Mouse (Mus musculus) midbrain, embryonic 14.5 days (tissue): Measurements from ENCODE around the gene Rnf167. TPM values are rescaled to one million over a fixed set of nuclear protein-coding genes. Genes with fewer than 3 reads are reported as not detected.
A peak's percentile ranks its signal among the peaks of the same experiment; 100 is the strongest.

ENCODE experiments used
- ATAC-seq: fragments of 200-750 bp; cut with Nextera tagmentation; 2 replicates; pipeline ENCODE4 v1.8.0; 2017; ENCODE audit warnings: moderate number of reproducible peaks, moderate library complexity; ENCODE audit not compliant: low FRiP score, low TSS enrichment
- DNase-seq: peaks from one replicate; pipeline ENCODE4 v3.0.0-alpha.2; 2015
- H3K27ac ChIP-seq: fragments of 300-500 bp; sonication (generic); replicated peaks from 2 replicates; pipeline ENCODE4 v1.5.1; 2014; ENCODE audit warnings: mild to moderate bottlenecking, low read depth, low read length, moderate library complexity
- H3K27me3 ChIP-seq: fragments of 300-500 bp; sonication (generic); 2 replicates; pipeline ENCODE4 v1.6.1; 2014; ENCODE audit warnings: low read length, control low read depth, mixed read lengths; ENCODE audit not compliant: control insufficient read depth, insufficient read depth
- H3K36me3 ChIP-seq: fragments of 300-500 bp; sonication (generic); 2 replicates; pipeline ENCODE4 v1.6.1; 2014; ENCODE audit warnings: low read length, control low read depth; ENCODE audit not compliant: control insufficient read depth, insufficient read depth
- H3K4me1 ChIP-seq: fragments of 300-500 bp; sonication (generic); 2 replicates; pipeline ENCODE4 v1.6.1; 2014; ENCODE audit warnings: mild to moderate bottlenecking, antibody characterized with exemption, low read length, control low read depth; ENCODE audit not compliant: control insufficient read depth, insufficient read depth
- H3K4me2 ChIP-seq: fragments of 300-500 bp; sonication (generic); 2 replicates; pipeline ENCODE4 v1.6.1; 2014; ENCODE audit warnings: mild to moderate bottlenecking, low read length, moderate library complexity
- H3K4me3 ChIP-seq: fragments of 300-500 bp; sonication (generic); replicated peaks from 2 replicates; pipeline ENCODE4 v1.5.1; 2014; ENCODE audit warnings: low read depth, low read length
- H3K9ac ChIP-seq: fragments of 300-500 bp; sonication (generic); replicated peaks from 2 replicates; pipeline ENCODE4 v1.6.1; 2014; ENCODE audit warnings: mild to moderate bottlenecking, low read length, moderate library complexity
- H3K9me3 ChIP-seq: fragments of 300-500 bp; sonication (generic); 2 replicates; pipeline ENCODE4 v1.6.1; 2016; ENCODE audit warnings: low read length, control low read depth, mixed read lengths; ENCODE audit not compliant: control insufficient read depth
- WGBS: fragments of 180-500 bp; shearing (Covaris S2); extraction: QIAGEN DNeasy Blood & Tissue Kit; methylation state at CpG from one replicate; pipeline ENCODE4 v1.1.7; 2014; 5-methylcytosine and 5-hydroxymethylcytosine counted together
- polyA plus RNA-seq: library from polyadenylated mRNA; unstranded; fragments of >200 nt; fragmentation: Nextera tagmentation; extraction: Ambion mirVana; gene quantifications from 2 replicates; pipeline ENCODE4 v1.2.1, GENCODE M21; 2014

The Rnf167 gene
- polyA plus RNA-seq, 1 experiment from 2014 or later, result 104 TPM

- 85% methylated on average over 7 of the region's 7 CpGs for WGBS
- Histone ChIP-seq H3K36me3 (peaks cover 56% of the 10 kb centered on the region), H3K4me2 (no peak overlapping the region), H3K4me1 (0 out of 2 replicates have a peak, but pooled peaks cover 5% of the 10 kb centered on the region), H3K27me3 (no peaks in the 10 kb centered on the region), H3K9me3 (no peaks in the 10 kb centered on the region), H3K4me3 (no peak overlapping the region), H3K9ac (no peak overlapping the region), H3K27ac (no peak overlapping the region)
- ATAC-seq (no peak), DNase-seq (no peak)
Observed at GRCm38 (mm10) chr11:70612505-70612904, 34.5 kb upstream of the Rnf167 start.

- H3K9ac ChIP-seq, result 0 out of 2 replicates have a peak overlapping the region, but pooled peaks have one; percentile 20
- peak overlapping the region; percentile 48 for H3K4me2 ChIP-seq
- ATAC-seq (no peak), DNase-seq (peak; percentile 47)
- WGBS, result 1% methylated on average over 17 of the region's 17 CpGs
- no peak overlapping the region for H3K27ac ChIP-seq
- H3K9me3 ChIP-seq, result no peaks in the 10 kb centered on the region
- H3K4me3 ChIP-seq, result peak overlapping the region; percentile 12; the same call in 1 of the 2 replicates
- H3K4me1 ChIP-seq, result 0 out of 2 replicates have a peak, but pooled peaks cover 5% of the 10 kb centered on the region
- H3K36me3 ChIP-seq, result peaks cover 31% of the 10 kb centered on the region
- no peaks in the 10 kb centered on the region for H3K27me3 ChIP-seq
Observed at GRCm38 (mm10) chr11:70615074-70615473, 32.0 kb upstream of the Rnf167 start.

GRCm38 (mm10) chr11:70615516-70616093 is 31.4 kb upstream of the Rnf167 start, which contains the start of gene 4930544D05Rik:
Gene 4930544D05Rik (plus strand): TSS chr11:70615848.
- 0 out of 2 replicates have a peak within 1 kb of the TSS, but pooled peaks have one; percentile 20 for H3K9ac ChIP-seq
- WGBS, result 11% methylated on average over 21 of the region's 21 CpGs
- no peaks in the 10 kb centered on the region for H3K9me3 ChIP-seq
- ATAC-seq (no peak), DNase-seq (peak; percentile 18)
- H3K4me2 ChIP-seq, result peak within 1 kb of the TSS; percentile 48
- no peaks in the 10 kb centered on the region for H3K27me3 ChIP-seq
- H3K4me1 ChIP-seq, result 0 out of 2 replicates have a peak, but pooled peaks cover 5% of the 10 kb centered on the region
- H3K36me3 ChIP-seq, result peaks cover 26% of the 10 kb centered on the region
- H3K4me3 ChIP-seq, result peak within 1 kb of the TSS; percentile 12; the same call in 1 of the 2 replicates
- no peak within 1 kb of the TSS for H3K27ac ChIP-seq

- Histone ChIP-seq H3K4me3 (no peak within 1 kb of the TSS), H3K9ac (no peak within 1 kb of the TSS), H3K4me1 (0 out of 2 replicates have a peak, but pooled peaks cover 5% of the 10 kb centered on the region), H3K36me3 (no peaks in the 10 kb centered on the region), H3K27me3 (no peaks in the 10 kb centered on the region), H3K9me3 (no peaks in the 10 kb centered on the region), H3K27ac (no peak within 1 kb of the TSS), H3K4me2 (no peak within 1 kb of the TSS)
- WGBS, result 41% methylated on average over 1 of the region's 1 CpGs
- ATAC-seq, result no peak
- DNase-seq, result no peak
Observed at GRCm38 (mm10) chr11:70619101-70619500, 27.9 kb upstream of the Rnf167 start, which contains the start of gene Chrne. Gene Chrne (minus strand): TSS chr11:70619216.

- no peak overlapping the region for H3K4me2 ChIP-seq
- H3K4me1 ChIP-seq, result no peaks in the 10 kb centered on the region
- no peaks in the 10 kb centered on the region for H3K27me3 ChIP-seq
- no peaks in the 10 kb centered on the region for H3K9me3 ChIP-seq
- H3K36me3 ChIP-seq, result no peaks in the 10 kb centered on the region
- no peak overlapping the region for H3K27ac ChIP-seq
- H3K4me3 ChIP-seq, result no peak overlapping the region
- H3K9ac ChIP-seq, result no peak overlapping the region
- ATAC-seq, result no peak
- DNase-seq, result no peak
- 40% methylated on average over 7 of the region's 7 CpGs for WGBS
Observed at GRCm38 (mm10) chr11:70621972-70622814, 24.8 kb upstream of the Rnf167 start.

GRCm38 (mm10) chr11:70623053-70623742 is 23.8 kb upstream of the Rnf167 start:
- Histone ChIP-seq H3K27me3 (no peaks in the 10 kb centered on the region), H3K27ac (no peak overlapping the region), H3K4me1 (no peaks in the 10 kb centered on the region), H3K4me3 (no peak overlapping the region), H3K9ac (no peak overlapping the region), H3K36me3 (no peaks in the 10 kb centered on the region), H3K9me3 (no peaks in the 10 kb centered on the region), H3K4me2 (no peak overlapping the region)
- no peak for ATAC-seq
- 83% methylated on average over 10 of the region's 10 CpGs for WGBS
- no peak for DNase-seq

- Histone ChIP-seq H3K4me1 (no peaks in the 10 kb centered on the region), H3K9me3 (no peaks in the 10 kb centered on the region), H3K9ac (no peak overlapping the region), H3K4me2 (no peak overlapping the region), H3K36me3 (no peaks in the 10 kb centered on the region), H3K27ac (no peak overlapping the region), H3K27me3 (no peaks in the 10 kb centered on the region), H3K4me3 (no peak overlapping the region)
- DNase-seq, result peak; percentile 74
- ATAC-seq, result no peak
- 56% methylated on average over 4 of the region's 4 CpGs for WGBS
Observed at GRCm38 (mm10) chr11:70625473-70625872, 21.6 kb upstream of the Rnf167 start.

- H3K4me2 ChIP-seq, result no peak overlapping the region
- no peak overlapping the region for H3K27ac ChIP-seq
- H3K9ac ChIP-seq, result no peak overlapping the region
- 80% methylated on average over 4 of the region's 4 CpGs for WGBS
- DNase-seq (no peak), ATAC-seq (no peak)
- no peaks in the 10 kb centered on the region for H3K4me1 ChIP-seq
- no peaks in the 10 kb centered on the region for H3K27me3 ChIP-seq
- no peaks in the 10 kb centered on the region for H3K9me3 ChIP-seq
- no peaks in the 10 kb centered on the region for H3K36me3 ChIP-seq
- no peak overlapping the region for H3K4me3 ChIP-seq
Observed at GRCm38 (mm10) chr11:70626877-70627276, 20.2 kb upstream of the Rnf167 start.
